Mouse (Mus musculus): ENCODE results near the gene Zfp12. TPM values are rescaled to one million over a fixed set of nuclear protein-coding genes. Genes with fewer than 3 reads are reported as not detected.

Zfp12 gene
- total RNA-seq (2023), result 10 to 100 TPM; 36.1 to 37.2 TPM

DNA sequence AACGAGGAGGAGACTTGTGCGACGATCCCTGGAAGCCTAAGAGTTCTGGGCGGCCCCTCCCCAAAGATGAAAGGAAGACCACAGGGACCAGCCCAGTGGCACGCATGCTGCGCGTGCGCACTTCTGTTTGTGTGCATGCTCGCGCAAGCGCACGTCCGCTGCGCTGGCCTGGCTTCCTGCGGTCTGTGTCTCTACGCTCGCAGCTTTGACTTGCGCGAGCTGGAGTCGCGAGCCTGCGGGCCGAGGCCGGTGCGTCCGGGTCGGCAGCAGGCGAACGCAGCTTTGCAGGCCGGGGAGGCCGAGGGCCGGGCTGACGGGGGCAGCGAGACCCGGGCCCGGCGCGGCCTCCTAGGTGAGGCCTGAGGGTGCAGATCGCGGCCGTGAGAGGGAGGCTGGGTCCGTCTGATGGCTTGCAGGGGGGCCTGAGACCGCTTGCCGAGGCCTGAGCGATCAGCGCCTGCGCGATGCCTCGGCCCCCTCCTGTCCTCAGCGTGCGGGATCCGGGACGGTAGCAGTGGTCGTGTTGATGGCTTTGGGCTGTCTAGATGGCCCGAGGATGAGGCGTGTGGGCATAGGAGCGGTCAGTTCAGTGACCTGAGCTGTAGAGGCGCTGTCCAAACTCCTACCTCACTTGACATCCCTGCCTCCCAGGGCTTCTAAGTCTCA, at the start of gene Zfp12:
TSS of gene Zfp12 (plus strand) at position 136 of the 666 bp plus-strand sequence.

DNA sequence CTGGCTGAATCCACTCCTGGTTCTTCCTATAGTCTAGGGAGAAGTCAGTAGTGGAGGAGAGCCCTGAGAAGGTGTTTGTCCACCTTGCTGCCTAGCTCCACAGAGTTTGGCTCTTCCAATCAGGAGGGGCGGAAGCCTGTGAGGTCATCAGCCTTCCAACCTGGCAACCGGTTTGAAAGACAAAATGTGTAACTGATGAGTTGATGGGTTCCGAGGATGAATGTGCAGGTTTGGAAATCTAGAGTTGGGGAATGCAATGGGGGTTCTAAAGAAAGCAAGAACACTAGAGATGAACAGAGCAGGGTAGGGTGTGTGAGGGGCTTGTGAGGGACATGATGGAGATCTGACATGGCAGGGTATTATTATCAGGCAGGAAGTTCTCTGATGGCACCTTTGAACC, 8.2 kb upstream of the Zfp12 start, which contains the start of gene Spdye4a:
TSS of gene Spdye4a (minus strand) at position 101 of the 400 bp plus-strand sequence.

DNA sequence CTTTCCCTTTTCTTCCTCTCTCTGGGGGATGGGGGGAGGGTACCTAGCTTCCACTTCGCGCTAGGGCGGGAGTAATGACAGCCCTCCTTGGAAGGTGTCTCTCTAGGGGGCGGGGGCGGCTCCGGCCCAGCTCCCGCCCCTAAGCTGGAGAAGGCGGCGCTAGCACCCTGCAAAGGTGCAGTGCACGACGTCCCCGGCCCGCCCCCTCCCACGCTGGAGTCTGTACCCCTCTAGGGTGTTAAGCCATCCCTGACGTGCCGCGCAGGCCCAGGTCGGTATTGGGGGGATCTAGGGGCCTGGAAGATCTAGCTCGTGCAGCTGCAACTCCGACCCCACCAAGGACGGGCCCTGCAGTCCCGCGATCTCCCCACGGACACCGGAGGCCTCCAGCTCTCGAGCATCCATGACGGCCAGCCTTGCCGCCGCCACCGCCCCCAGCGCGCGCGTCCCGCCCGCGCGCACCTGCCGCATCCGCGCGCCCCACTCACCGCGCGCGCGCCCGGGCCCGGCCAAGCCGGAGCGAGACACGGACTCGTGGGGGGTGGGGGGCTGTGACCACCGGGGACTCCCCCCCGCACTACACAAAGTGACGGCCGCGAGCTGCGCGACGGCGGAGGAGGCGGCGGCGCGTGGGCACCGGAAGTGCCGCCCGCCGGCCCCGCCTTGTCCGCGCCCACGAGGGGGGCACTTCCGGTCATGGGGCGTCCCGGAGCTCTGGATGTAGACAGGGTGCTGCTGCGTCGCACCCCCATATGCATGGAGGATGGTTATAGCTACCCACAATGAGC, 34.6 kb downstream of the Zfp12 start, which contains the start of gene Zfp316:
TSS of gene Zfp316 (minus strand) at position 660 of the 788 bp plus-strand sequence.

DNA sequence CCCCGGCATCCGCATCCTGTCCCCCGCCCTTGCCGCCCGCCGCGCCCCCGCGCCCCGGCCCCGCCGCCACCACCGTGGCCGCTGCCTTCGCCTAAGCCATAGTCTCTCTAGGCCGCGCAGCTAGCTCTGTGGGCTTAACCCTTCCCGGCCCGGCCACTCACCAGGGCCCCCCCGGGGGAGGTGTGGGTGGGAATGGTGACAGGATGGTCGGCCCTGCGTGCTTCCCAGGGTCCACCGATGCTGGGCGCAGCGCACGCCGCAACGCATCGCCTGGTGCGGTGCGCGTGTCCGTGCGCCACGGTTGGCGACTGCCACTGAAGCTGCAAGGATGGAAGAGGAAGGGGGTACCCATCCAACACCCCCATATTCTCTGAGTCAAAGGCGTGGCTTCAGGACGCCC, 58.4 kb downstream of the Zfp12 start, which contains the start of gene Zfp853:
TSS of gene Zfp853 (minus strand) at position 220 of the 400 bp plus-strand sequence.

Other genes with a start within 250 kb of the Zfp12 start
- 10 to 100 TPM; 10.6 to 11.0 TPM for gene Rnf216, start 122.2 kb upstream of the Zfp12 start, total RNA-seq (2023)
- under 1 TPM in 1 of 2 experiments, not detected in 1; 0.44 TPM for gene Olfr718-ps1, start 87.6 kb upstream of the Zfp12 start, total RNA-seq (2023)
- gene Rbak, start 54.4 kb upstream of the Zfp12 start, total RNA-seq (2023), result 10 to 100 TPM; 10.9 to 12.5 TPM
- not detected for gene Spdye4b, start 54.1 kb upstream of the Zfp12 start, total RNA-seq (2023)
- not detected for gene Spdye4a, start 8.3 kb upstream of the Zfp12 start, total RNA-seq (2023)
- gene Zfp316, start 34.9 kb downstream of the Zfp12 start, total RNA-seq (2023), result 1 to 10 TPM; 1.6 to 1.9 TPM
- gene Zfp853, start 58.5 kb downstream of the Zfp12 start, total RNA-seq (2023), result 1 to 10 TPM; 1.3 to 2.1 TPM
- 10 to 100 TPM; 35.1 to 37.7 TPM for gene E130309D02Rik, start 80.2 kb downstream of the Zfp12 start, total RNA-seq (2023)
- 10 to 100 TPM; 58.3 to 67.9 TPM for gene Zdhhc4, start 94.1 kb downstream of the Zfp12 start, total RNA-seq (2023)
- gene Grid2ip, start 122.2 kb downstream of the Zfp12 start, total RNA-seq (2023), result not detected
- 10 to 100 TPM; 28.6 to 35.0 TPM for gene Kdelr2, start 168.7 kb downstream of the Zfp12 start, total RNA-seq (2023)
- gene Daglb, start 229.4 kb downstream of the Zfp12 start, total RNA-seq (2023), result 1 to 10 TPM; 9.4 to 10.0 TPM

Measured in T-cell, adult 66 days (primary cell).